Mouse (Mus musculus) lung, postnatal 0 days (tissue): ENCODE results near the gene Marveld2.

Experiments
- CTCF ChIP-seq: IDR thresholded peaks from 2 replicates; pipeline ENCODE4 v1.5.1; 2016; ENCODE audit warnings: antibody characterized with exemption, mild to moderate bottlenecking
- EP300 ChIP-seq: IDR thresholded peaks from 2 replicates; pipeline ENCODE4 v1.6.1; 2016; ENCODE audit warnings: antibody characterized with exemption, mild to moderate bottlenecking, control low read depth

DNA sequence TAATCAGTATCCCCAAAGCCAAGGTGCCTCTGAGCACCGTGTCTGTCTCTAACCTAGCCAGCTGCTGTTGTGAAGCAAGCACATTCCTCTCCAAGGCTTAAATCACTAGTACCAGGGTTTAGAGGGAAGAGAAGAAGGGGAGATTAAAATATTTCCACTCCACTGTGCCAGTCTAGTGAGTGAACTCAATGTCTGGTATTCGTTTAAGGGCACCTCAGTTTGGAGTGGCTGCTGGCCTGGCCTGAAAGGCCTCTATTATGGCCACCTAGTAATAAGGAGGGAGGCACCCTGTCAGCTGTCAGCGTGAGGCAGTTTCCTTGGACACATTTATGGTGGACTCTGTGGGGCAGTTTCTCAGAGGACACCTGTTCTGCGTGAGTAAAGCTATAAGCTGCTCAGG, 59.8 kb downstream of the Marveld2 start:
- peak; percentile 92 for TF ChIP-seq EP300
- no peak for TF ChIP-seq CTCF
